Mouse (Mus musculus): Measurements from ENCODE around the gene Slit3.

Slit3 gene

GRCm38 (mm10) chr11:35275300-35275699, 154.3 kb downstream of the Slit3 start:
- DNase-seq (ENCODE audit: low spot score in 2 of 2) = no peak

- DNase-seq (ENCODE audit: low spot score in 2 of 2) = no peak
Observed at GRCm38 (mm10) chr11:35276001-35276400, 155.0 kb downstream of the Slit3 start.

DNA sequence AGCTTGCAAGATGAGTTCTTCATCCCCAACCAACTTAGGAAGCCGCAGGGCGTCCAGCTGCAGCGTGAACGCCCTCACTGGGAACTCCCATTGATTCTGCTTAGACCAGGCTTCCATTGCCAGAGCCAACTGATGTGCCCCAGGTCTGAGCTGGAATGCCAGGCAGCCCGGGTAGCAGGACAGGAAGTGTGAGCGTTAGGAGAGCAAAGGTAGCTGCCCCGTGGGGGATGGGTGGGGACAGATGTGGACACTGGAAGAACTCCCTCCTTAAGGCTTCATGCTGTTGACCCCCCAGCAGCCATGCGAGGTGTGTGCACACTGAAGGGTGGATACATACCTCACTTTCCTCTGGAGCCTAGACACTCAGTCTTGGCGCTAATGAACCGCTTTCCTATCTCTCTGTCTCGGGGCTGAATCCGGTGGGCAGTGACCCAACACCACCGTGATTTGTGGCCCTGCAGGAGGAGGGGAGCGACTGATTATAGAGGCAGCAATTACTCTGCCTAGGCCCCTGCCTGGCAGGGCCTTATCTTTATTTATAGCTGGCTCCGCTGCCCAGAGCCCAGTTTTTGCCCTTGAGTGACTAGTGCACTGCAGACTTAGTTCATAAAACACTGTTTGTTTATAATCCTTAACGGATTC, 157.2 kb downstream of the Slit3 start:
- DNase-seq (ENCODE audit: low spot score in 2 of 2) = no peak

GRCm38 (mm10) chr11:35280826-35281225, 159.8 kb downstream of the Slit3 start:
- DNase-seq (ENCODE audit: low spot score in 2 of 2) = no peak

- peak in 1 of 2 experiments; percentile 53 for DNase-seq (ENCODE audit: low spot score in 2 of 2)
Observed at GRCm38 (mm10) chr11:35282001-35282632, 161.1 kb downstream of the Slit3 start.

DNA sequence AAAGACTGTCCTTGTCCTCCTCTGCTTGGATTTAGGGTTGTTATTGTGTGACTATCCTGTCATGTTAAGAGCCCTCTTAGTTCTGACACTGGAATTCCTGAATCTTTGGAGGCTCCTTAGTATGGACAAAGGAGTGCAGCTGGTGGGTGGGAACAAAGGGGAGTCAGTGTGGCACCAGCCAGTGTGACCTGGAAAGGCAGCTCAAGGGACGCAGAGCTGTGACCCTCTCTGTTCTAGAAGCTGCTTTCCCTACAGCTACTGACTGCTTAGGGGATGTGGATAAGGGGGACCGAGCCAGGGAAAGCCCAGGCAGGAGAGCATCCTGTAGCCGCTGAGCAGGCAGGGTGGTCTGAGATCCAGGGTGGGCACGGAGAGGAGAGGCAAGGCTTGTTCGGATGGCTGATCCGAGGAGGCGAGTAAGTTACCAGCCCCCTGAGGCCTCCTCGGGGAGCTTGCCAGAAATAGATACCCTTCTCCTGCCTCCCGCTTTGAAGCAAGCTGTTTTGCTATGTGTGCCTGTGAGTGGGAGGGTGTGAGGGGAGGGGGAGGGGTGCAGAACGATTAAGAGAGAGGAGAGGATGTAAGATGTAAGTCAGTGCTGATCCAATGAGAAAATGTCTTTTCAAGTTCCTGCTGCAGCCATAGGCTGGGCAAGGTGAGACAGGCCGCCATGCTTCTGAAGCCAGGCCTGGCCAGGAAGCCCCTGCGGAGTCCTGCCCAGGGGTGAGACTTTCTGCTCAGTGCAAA, 162.0 kb downstream of the Slit3 start:
- peak; percentile 45 to 63 for DNase-seq (ENCODE audit: low spot score in 2 of 2)

- no peak for DNase-seq (ENCODE audit: low spot score in 2 of 2)
Observed at GRCm38 (mm10) chr11:35283767-35284166, 162.7 kb downstream of the Slit3 start.

DNA sequence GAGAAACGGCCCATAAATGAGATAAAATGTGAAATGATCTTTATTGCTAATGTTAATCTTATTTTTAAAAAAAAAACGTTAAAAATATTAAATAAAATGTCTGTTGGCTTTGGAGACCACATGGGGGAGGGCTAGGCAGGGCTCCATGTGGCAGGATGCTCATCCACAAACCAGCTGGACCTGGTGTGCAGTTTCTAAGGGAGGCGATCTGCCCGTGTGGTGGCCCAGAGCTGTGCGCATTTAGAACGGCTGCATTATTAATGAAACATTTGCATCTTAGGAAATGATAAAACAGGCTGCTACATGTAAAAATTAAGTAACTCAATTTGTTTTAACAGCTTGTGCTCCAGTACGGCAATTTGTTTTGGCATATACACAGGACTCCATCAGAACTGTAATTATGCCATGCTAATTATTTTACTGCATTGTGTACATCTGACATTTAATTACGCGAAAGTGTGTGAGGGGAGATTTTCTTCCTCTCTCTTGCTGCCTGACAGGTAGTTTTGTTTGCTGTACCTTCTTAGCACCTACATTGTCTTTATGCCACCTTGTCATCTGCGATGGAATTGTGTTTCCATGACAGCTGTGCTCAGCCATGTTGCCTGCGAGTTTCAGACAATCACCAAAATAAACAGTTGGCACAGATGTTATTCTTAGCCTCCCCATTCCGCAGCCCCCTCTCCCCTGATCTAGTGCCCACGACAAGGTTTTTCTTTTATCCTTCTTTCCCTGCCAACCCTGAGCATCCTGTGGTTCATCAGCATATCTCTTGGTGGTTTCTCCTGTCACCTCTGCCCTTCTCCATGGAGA, 165.8 kb downstream of the Slit3 start:
- DNase-seq (ENCODE audit: low spot score in 2 of 2) = no peak

GRCm38 (mm10) chr11:35288056-35288455, 167.0 kb downstream of the Slit3 start:
- DNase-seq (ENCODE audit: low spot score in 2 of 2) = no peak

GRCm38 (mm10) chr11:35288761-35289278, 167.8 kb downstream of the Slit3 start:
- DNase-seq (ENCODE audit: low spot score in 2 of 2) = no peak

- no peak for DNase-seq (ENCODE audit: low spot score in 2 of 2)
Observed at GRCm38 (mm10) chr11:35292228-35292747, 171.3 kb downstream of the Slit3 start.

- DNase-seq (ENCODE audit: low spot score in 2 of 2) = no peak
Observed at GRCm38 (mm10) chr11:35293197-35293596, 172.2 kb downstream of the Slit3 start.

- no peak for DNase-seq (ENCODE audit: low spot score in 2 of 2)
Observed at GRCm38 (mm10) chr11:35294670-35295069, 173.6 kb downstream of the Slit3 start.

- DNase-seq (ENCODE audit: low spot score in 2 of 2) = no peak
Observed at GRCm38 (mm10) chr11:35295162-35295799, 174.3 kb downstream of the Slit3 start.

DNA sequence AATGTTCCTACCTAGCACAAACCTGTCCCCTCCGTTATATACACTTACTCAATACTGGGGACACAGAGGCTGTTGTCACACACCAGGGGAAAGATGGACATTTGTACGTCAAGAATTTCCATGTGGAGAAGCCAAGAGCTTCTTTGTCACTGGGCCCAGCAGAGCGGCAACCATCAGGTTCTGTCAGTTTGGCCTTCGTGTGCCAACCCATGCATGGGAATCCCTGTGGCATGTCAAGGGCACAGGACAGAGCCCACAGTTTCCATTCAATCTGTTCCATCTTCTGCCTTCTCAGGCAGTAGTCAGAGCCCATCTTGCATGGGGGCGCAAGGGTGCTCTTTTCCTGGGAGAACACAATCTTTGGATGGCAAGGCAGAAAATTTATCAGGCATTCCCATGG, 175.8 kb downstream of the Slit3 start:
- DNase-seq (ENCODE audit: low spot score in 2 of 2) = no peak

DNA sequence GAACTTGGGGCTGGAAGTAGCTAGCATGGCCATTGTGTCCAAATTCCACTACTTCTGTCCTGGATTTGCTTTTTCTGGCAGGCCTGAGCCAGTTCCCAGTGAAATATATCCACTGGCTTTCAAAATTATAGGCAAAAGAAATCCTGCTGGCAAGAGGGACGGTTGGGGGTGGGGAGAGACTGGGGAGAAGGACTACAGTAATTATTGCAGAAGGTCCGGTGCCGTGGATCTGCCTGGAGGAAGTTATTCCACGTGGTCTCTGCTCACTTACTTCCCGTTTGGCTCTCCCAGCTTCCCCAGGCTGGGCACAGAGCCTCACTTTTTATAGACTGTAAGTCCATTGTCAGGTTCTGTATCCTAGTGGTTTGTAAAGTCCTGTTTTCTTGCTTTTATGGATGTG, 176.3 kb downstream of the Slit3 start:
- no peak for DNase-seq (ENCODE audit: low spot score in 2 of 2)

GRCm38 (mm10) chr11:35298526-35298925, 177.5 kb downstream of the Slit3 start:
- DNase-seq (ENCODE audit: low spot score in 2 of 2) = no peak

- DNase-seq (ENCODE audit: low spot score in 2 of 2) = no peak
Observed at GRCm38 (mm10) chr11:35299857-35300375, 178.9 kb downstream of the Slit3 start.

- DNase-seq (ENCODE audit: low spot score in 2 of 2) = no peak
Observed at GRCm38 (mm10) chr11:35302272-35302671, 181.2 kb downstream of the Slit3 start.

DNA sequence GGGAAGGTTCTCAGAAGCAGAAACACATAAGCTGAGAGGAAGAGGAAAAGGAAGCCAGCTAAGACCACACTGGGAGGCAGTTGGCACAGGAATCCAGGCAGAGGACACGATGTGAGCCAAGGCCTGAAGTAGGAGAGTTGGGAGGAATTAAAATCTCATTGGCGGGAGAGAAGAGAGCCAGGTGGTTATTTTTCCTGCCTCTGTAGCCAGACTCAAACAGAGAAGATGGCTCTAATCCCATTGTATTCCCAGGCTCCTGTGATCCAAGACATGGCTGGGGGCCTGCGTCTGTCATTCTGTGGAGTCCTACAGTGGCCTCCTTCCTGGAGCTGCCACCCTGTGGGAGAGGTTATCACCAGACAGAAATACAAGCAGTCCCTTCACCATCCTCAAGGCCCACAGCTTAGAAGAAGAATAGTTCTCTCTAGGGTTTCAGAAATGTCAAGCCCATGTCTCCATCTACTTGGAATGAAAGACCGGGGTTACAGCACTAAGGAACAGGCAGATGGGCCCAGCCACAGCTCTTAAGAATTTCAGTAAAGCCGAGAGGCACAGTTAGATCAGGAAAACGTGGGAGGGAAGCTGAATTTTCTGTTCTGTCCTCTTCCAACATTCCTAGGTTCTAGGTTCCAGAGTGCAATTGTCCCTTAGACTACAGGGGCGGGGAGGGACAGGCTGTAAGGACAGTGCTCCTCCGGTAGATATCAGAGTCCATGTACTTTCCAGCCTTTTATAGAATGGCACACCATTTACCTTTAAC, 183.4 kb downstream of the Slit3 start:
- DNase-seq (ENCODE audit: low spot score in 2 of 2) = no peak
